Mouse (Mus musculus): ENCODE results near the gene Plekhd1. TPM values are rescaled to one million over a fixed set of nuclear protein-coding genes. Genes with fewer than 3 reads are reported as not detected.

Plekhd1 gene
- total and polyA plus RNA-seq, 3 experiments, result 0.08 to 0.34 TPM; not detected in 1

GRCm38 (mm10) chr12:80643693-80644505 is 48.5 kb upstream of the Plekhd1 start, which contains the start of the genes Slc39a9 and Erh:
Slc39a9 (plus strand) TSS chr12:80643883.
Erh (minus strand) TSS chr12:80644341.
- dilution Hi-C loops (cut with MboI; ENCODE audit: extremely low pct_ligation_motif_present, extremely low pct_unique_long_range_greater_than_20kb, low sequenced_read_pairs) (no loop called here), in situ Hi-C loops (cut with MboI; ENCODE audit: low pct_ligation_motif_present, low pct_unique_long_range_greater_than_20kb, low sequenced_read_pairs) (no loop called here)
- peak; percentile 97 for TF ChIP-seq HCFC1 (IDR thresholded peaks at IDR 0.05; ENCODE audit: low read depth, low read length)
- peak; percentile 81 for TF ChIP-seq NRF1 (IDR thresholded peaks at IDR 0.05; ENCODE audit: low read depth, low read length)
- TF ChIP-seq USF1 (IDR thresholded peaks at IDR 0.05; ENCODE audit: low read depth, low read length), result no peak
- TF ChIP-seq ZKSCAN1 (IDR thresholded peaks at IDR 0.05; ENCODE audit: borderline replicate concordance, low read depth, low read length), result no peak
- peak; percentile 86 for TF ChIP-seq ZMIZ1 (IDR thresholded peaks at IDR 0.05; ENCODE audit: low read depth, low read length)
- peak; percentile 81 for TF ChIP-seq ZNF384 (IDR thresholded peaks at IDR 0.05; ENCODE audit: low read depth, low read length)
- TF ChIP-seq CHD2 (IDR thresholded peaks at IDR 0.05; ENCODE audit: low read length), result peak; percentile 99
- peak; percentile 54 for TF ChIP-seq TCF12 (IDR thresholded peaks at IDR 0.05; ENCODE audit: low read depth, low read length)
- TF ChIP-seq PAX5 (IDR thresholded peaks at IDR 0.05; ENCODE audit: low read length), result no peak
- peak; percentile 97 for TF ChIP-seq SIN3A (IDR thresholded peaks at IDR 0.05; ENCODE audit: low read length)
- TF ChIP-seq SMC3 (IDR thresholded peaks at IDR 0.05; ENCODE audit: low read depth, low read length), result no peak
- TF ChIP-seq ELF1 (IDR thresholded peaks at IDR 0.05; ENCODE audit: low read depth, low read length), result peak; percentile 99
- TF ChIP-seq CHD1 (IDR thresholded peaks at IDR 0.05; ENCODE audit: low read depth, low read length), result 0 out of 2 replicates have a peak, but pooled peaks have one; percentile 59
- peak; percentile 6; the same call in 1 of the 2 replicates for TF ChIP-seq ETS1 (conservative IDR thresholded peaks at IDR 0.05; ENCODE audit: low read depth, low read length)
- peak; percentile 80 for TF ChIP-seq NELFE (IDR thresholded peaks at IDR 0.05; ENCODE audit: low read depth, low read length)
- peak; percentile 71 for TF ChIP-seq IRF4 (IDR thresholded peaks at IDR 0.05; ENCODE audit: low read depth, low read length)
- peak; percentile 87 for TF ChIP-seq POLR2A (IDR thresholded peaks at IDR 0.05; ENCODE audit: low read depth, low read length)
- TF ChIP-seq USF2 (conservative IDR thresholded peaks at IDR 0.05; ENCODE audit: low read depth, low read length), result no peak
- no peak for TF ChIP-seq JUN (IDR thresholded peaks at IDR 0.05; ENCODE audit: insufficient read depth, low read depth, low read length)
- peak in 1 of 2 experiments; percentile 17; a peak in 1 of 4 replicates for TF ChIP-seq CTCF (conservative IDR thresholded peaks at IDR 0.05 in 1 of 2, IDR thresholded peaks at IDR 0.05 in 1 of 2; ENCODE audit: low read depth in 2 of 2, low read length in 2 of 2)
- peak; percentile 76 for TF ChIP-seq MAX (IDR thresholded peaks at IDR 0.05; ENCODE audit: low read length)
- no peak for TF ChIP-seq JUND (conservative IDR thresholded peaks at IDR 0.05; ENCODE audit: low read depth, low read length)
- peak; percentile 97 for TF ChIP-seq MYC (IDR thresholded peaks at IDR 0.05; ENCODE audit: low read depth, low read length)
- TF ChIP-seq GABPA (IDR thresholded peaks at IDR 0.05; ENCODE audit: insufficient replicate concordance, low read depth, low read length), result peak; percentile 52; the same call in 1 of the 2 replicates
- TF ChIP-seq E2F4 (IDR thresholded peaks at IDR 0.05; ENCODE audit: insufficient replicate concordance, low read depth, low read length), result peak; percentile 93; the same call in 1 of the 2 replicates
- peak; percentile 89 for TF ChIP-seq RCOR1 (conservative IDR thresholded peaks at IDR 0.05; ENCODE audit: low read depth, low read length)
- TF ChIP-seq ZC3H11A (IDR thresholded peaks at IDR 0.05; ENCODE audit: low read depth, low read length), result no peak
- peak; percentile 78; the same call in 1 of the 2 replicates for TF ChIP-seq POLR2AphosphoS2 (IDR thresholded peaks at IDR 0.05; ENCODE audit: low read depth, low read length)
- peak; percentile 58 for TF ChIP-seq BHLHE40 (IDR thresholded peaks at IDR 0.05; ENCODE audit: low read depth, low read length)
- no peak for TF ChIP-seq EP300 (IDR thresholded peaks at IDR 0.05; ENCODE audit: low read length)
- TF ChIP-seq MXI1 (IDR thresholded peaks at IDR 0.05; ENCODE audit: low read depth, low read length), result peak; percentile 97
- no peak for TF ChIP-seq RAD21 (IDR thresholded peaks at IDR 0.05; ENCODE audit: low read depth, low read length)
- TF ChIP-seq MAZ (IDR thresholded peaks at IDR 0.05; ENCODE audit: low read depth, low read length), result no peak
- peak; percentile 79 for TF ChIP-seq TBP (conservative IDR thresholded peaks at IDR 0.05; ENCODE audit: low read depth, low read length)
- TF ChIP-seq MAFK (IDR thresholded peaks at IDR 0.05; ENCODE audit: insufficient replicate concordance, low read length), result no peak
- 0 out of 2 replicates have a peak, but pooled peaks have one; percentile 8 for TF ChIP-seq MEF2A (IDR thresholded peaks at IDR 0.05; ENCODE audit: borderline replicate concordance, low read depth, low read length)
- TF ChIP-seq UBTF (IDR thresholded peaks at IDR 0.05; ENCODE audit: low read depth, low read length), result no peak
- peak; percentile 96 for TF ChIP-seq KAT2A (IDR thresholded peaks at IDR 0.05; ENCODE audit: insufficient replicate concordance, low read length)
- Histone ChIP-seq H3K27me3 (replicated peaks) (no peaks in the 10 kb centered on the region), H3K4me1 (ENCODE audit: control insufficient read depth in 1 of 2, insufficient read depth in 2 of 2) (peaks cover 6 to 62% of the 10 kb centered on the region in 2 experiments; a peak in 3 of 4 replicates), H3K4me2 (ENCODE audit: insufficient read depth, low read depth, poor library complexity, severe bottlenecking) (peak within 1 kb of the TSS; percentile 80), H3K4me3 (replicated peaks in 1 of 3; ENCODE audit: low read depth in 2 of 3, low read length in 2 of 3, poor library complexity in 1 of 3) (peak within 1 kb of the TSS; percentile 83 to 96 (median 89)), H3K9me3 (replicated peaks; ENCODE audit: low read length) (no peaks in the 10 kb centered on the region), H3K79me2 (replicated peaks; ENCODE audit: control insufficient read depth, extremely low read depth, insufficient read depth, poor library complexity, severe bottlenecking) (peaks cover 72% of the 10 kb centered on the region), H3K9ac (ENCODE audit: insufficient read depth, low read depth) (peak within 1 kb of the TSS; percentile 86), H3K36me3 (replicated peaks in 1 of 2; ENCODE audit: control insufficient read depth in 1 of 2, insufficient read depth in 1 of 2, low read length in 1 of 2) (peaks cover 25 to 49% of the 10 kb centered on the region in 2 experiments), H3K27ac (ENCODE audit: insufficient read depth, low read depth) (peak within 1 kb of the TSS; percentile 65)
- peak; percentile 95 for DNase-seq (ENCODE audit: extremely low read depth)

Data from CH12.LX (cell line).